Mouse (Mus musculus): ENCODE results near the gene Cfap77. TPM values are rescaled to one million over a fixed set of nuclear protein-coding genes. Genes with fewer than 3 reads are reported as not detected.
A peak's percentile ranks its signal among the peaks of the same experiment; 100 is the strongest.
"Not testable (repeated sequence)": the region's sequence is repeated elsewhere in the genome, so short reads cannot be mapped to it uniquely, and the experiment has no call there.

Gene Cfap77
- total RNA-seq (2022) = 1 to 10 TPM in 2 of 4 experiments, under 1 TPM in 2; 0.34 to 1.3 (median 0.78) TPM

DNA sequence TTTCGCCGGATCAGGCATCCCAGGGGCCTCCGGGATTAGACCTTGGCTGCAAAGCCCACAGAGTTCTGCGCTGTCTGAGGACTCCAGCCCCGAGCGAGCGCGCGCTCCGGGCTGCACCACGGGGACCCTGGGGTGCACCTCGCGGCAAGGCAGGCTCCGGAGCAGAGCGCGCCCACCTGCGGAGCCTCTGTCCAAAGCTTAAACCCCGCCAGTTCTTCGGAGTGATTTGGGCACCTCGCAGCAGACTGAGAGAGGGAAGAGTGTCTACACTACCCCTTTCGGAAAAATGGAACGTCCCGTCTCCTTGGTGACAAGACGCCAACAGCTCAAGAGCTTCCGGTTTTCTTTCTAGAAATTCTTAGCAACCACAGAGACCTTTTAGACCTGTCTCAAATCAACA is at the start of gene Cfap77:
TSS of gene Cfap77 (minus strand) at position 76 of the 400 bp plus-strand sequence.
- no peak for DNase-seq (ENCODE audit: low spot score in 2 of 2)

DNA sequence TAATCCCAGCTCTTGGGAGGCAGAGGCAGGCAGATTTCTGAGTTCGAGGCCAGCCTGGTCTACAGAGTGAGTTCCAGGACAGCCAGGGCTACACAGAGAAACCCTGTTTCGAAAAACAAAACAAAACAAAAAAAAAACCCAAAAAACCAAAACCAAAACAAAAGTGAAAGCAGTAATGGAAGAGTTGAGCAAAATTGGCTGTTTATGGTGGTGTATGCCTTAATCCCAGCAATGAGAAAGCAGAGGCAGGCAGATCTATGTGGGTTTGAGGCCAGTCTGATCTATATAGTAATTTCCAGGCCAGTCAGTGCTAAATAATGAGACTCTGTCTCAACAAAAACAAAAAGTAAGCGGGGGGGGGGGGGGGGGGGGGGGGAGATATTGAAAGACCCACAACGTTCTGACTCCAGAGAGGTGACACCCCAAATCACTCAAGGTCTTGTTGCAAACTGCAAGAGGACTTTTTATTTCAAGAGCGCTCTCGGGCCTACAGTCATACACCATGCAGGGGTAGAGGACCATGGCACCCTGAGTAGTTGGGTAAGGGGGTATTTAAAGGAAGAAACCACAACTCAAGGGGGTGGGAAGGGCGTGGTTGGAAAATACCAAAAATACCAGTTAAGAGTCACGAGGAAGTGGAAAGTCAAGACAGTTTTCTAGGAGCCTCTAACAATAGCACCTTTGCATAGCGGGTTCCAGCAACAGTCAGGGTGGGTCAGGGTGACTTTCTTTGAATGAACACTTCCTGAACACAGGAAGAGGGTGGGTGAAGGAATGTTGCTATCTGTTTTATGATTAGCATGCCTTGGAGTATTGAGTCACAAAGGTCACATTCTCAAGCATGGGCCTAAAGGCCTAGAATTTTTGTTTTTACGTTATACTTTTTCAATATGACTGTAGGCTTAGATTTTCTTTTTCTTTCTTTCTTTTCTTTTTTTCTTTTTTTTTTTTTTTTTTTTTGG is 47.8 kb upstream of the Cfap77 start:
- not testable (repeated sequence) for DNase-seq (ENCODE audit: low spot score in 2 of 2)

DNA sequence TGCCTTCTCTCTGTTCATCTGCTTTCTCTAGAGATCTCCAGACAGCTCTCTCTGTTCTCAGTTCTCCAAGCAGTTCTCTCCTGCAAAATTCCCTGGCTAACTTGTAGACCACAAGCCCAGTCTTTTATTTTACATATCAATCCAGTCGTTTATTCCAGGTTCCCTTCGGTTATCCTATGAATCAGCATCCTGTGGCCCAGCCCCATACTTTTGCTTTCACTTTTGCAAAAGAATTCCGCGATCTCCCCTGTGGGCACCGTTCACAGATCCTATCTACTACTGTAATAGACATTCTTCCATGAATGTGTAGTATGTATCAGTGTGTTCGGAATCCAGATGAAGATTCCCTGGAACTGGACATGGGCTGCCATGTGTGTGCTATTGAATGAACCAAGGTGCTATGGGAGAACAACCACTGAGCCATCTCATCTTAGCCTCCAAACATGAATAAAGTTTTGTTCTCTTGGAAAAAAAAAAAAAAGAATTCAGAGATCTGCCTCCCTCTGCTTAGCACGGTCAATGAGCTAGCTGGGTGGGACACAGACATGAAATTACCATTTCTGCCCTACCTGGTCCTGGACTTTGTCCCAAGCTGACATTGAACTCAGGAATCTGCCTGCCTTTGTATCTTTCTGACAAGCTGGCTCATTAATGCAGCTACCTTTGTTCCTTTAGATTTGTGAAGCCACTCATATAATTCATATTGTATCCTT is 46.1 kb upstream of the Cfap77 start:
- no peak for DNase-seq (ENCODE audit: low spot score in 2 of 2)

DNA sequence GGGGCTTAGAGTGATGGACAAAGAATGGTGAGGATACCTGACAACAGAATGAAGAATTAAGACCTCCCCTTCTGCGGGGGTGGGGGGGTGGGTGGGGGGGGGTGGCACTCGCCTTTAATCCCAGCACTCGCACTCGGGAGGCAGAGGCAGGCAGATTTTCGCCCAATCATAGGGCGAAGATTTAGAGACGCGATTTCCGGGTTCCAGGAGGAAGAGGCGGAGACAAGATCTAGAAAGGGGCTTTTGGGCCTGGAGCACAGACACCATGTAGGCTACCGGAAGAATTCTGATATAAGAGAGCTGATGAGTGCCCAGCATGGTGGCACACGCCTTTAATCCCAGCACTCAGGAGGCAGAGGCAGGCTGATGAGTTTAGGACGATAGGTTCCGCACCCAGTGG is 44.8 kb upstream of the Cfap77 start:
- no peak for DNase-seq (ENCODE audit: low spot score in 2 of 2)

DNA sequence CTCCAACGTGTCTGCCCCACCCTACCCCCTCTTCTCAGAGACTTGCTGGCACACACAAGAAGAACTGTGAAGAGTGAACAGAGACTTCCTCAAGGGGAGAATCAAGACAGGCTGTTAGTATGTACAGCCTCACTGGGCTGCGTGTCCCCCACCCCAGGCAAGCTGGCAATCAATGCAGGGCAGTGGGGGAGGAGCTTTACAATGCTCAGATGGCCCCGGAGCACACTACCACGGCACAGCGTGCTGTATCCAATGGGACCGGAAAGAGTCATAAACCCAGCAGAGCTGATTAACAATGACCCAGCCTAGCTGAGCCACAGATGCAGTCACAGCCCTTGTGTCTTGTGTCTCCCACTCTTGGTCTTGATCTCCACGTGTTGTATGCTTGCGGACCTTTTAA is 43.9 kb upstream of the Cfap77 start:
- no peak for DNase-seq (ENCODE audit: low spot score in 2 of 2)

DNA sequence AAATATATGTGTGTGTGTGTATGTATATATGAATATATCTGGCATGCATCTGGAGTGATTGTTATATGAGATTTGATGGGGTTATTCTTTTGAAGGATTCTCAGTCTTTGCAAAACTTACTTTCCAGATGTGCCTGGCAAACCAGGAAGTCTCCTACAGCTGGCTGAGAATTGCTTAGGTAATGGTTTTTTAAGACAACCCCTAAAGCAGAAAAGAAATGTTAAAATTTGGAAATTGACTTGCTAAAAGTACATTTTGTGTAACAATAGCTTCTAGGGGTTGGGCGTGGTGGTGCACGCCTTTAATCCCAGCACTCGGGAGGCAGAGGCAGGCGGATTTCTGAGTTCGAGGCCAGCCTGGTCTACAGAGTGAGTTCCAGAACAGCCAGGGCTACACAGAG is 43.1 kb upstream of the Cfap77 start:
- not testable (repeated sequence) for DNase-seq (ENCODE audit: low spot score in 2 of 2)

DNA sequence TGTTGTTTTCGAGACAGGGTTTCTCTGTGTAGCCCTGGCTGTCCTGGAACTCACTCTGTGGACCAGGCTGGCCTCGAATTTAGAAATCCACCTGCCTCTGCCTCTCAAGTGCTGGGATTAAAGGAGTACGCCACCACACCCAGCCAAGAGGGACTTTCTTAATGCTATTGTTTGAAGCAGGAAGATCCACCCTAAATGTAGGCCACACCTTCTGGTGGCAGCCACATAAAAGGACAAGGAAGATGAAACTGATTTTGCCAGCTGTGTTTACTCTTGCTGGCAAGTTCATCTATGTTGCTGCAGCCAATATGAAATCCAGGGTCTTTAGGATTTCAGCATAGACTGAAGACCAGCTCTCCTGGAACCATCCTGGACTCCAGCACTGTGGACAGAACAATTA is 42.6 kb upstream of the Cfap77 start:
- no peak for DNase-seq (ENCODE audit: low spot score in 2 of 2)

DNA sequence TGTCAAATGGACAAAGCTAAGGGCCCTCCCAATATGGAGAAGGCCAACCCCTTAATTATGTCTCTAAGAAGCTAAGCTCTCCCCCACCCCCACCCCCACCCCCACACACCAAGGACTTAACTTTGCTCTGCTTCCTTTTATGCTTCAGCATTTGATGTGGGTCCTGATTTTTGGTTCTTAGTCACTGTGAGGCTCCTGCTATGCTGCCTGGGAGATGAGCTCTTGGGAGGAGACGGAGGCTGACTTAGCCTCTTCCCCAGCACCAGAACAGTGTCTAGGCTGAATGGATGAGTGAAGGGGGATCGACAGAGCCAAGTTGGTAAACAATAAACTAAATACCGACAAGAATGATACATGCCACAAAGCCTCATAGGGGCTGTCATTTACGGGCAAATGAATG is 41.9 kb upstream of the Cfap77 start:
- no peak for DNase-seq (ENCODE audit: low spot score in 2 of 2)

DNA sequence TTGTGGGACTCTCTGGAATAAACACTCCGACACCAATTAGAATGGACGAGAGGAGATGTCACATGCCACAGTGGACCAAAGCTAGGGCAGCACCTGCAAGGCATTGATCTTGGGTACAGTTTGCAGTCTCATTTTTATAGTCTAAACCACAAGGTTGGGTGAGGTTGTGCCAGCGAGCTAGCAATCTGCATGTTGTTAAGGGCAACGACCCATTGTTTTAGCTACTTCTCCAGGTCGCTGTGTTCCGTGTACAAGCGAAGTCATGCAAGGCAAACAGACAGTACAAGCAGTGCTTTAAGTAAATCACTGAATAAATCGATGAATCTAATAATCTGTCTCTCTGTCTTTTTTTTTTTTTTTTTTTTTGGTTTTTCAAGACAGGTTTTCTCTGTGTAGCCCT is 40.8 kb upstream of the Cfap77 start:
- DNase-seq (ENCODE audit: low spot score in 2 of 2) = no peak

DNA sequence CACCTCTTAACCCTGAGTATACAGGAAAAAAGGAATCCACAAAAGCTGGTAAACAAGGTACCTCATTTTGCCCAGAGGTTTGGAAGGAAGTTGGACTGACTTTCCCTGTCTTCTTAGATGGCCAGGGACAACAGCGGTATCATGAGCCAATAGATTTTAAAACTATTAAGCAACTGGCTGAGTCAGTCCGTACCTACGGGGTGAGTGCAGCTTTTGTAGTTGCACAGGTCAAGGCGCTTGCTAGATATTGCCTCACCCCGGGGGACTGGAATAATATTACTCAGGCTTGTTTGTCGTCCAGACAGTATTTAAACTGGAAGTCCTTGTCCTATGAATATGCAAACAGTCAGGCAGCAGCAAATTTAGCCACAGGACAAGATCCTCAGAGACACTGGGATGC is 34.4 kb upstream of the Cfap77 start:
- DNase-seq (ENCODE audit: low spot score in 2 of 2) = not testable (repeated sequence)

DNA sequence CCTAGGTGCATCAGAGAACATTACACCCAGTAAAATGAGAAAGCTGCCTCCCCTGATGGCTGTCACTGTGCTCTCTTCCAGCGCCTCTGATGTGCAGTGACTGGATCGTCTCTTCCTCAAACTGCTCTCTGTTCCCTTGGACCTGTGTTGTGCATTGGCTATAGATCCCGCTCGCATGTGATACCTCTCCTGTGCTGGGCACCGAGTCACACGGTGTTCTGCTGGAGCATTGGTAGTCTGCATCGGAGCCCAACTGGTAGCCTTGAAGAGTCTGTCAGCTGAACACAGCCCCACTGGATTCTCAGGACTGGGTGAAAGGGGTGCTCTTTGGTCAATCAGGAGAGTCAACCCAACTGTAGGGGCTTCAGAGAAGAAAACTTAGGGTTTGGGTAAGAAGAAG is 31.2 kb upstream of the Cfap77 start:
- no peak for DNase-seq (ENCODE audit: low spot score in 2 of 2)

DNA sequence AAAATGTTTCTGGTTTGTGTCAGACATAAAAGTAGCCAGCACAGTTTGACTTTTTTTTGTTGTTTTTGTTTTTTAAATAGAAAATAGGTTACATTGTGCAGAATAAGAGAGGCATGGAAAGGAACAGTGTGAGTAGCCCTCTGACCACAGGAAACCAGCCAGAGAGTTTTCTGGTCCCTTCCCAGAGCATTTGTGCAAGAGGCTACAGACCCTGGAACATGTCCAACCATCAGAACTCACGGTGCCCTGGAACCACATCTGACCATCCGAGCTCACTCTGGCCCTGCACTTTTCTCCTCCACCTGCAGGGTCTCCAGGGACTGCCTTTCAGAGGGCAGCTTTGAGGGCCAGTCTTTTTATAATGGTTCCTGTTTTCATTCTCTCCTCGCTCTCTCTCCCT is 27.1 kb upstream of the Cfap77 start:
- DNase-seq (ENCODE audit: low spot score in 2 of 2) = no peak

DNA sequence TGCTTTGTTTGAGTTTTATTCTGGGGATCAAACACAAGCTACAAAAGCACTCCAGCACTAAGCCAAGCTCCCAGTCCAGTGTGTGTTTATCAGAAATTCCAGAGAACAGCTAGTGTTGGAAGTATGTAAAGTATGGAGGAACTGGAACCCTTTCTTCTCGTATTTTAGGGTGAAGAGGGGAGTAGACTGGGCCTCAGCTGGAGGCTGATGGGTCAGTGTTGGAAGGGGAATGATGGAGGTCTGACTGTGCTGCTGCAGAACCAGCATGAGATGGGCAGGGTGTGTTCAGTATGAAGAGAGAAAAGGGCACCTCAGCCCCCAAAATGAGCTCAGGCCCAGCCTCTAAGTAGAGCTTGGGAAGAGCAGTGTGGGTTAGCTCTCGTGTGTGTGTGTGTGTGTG is 21.4 kb upstream of the Cfap77 start:
- no peak for DNase-seq (ENCODE audit: low spot score in 2 of 2)

DNA sequence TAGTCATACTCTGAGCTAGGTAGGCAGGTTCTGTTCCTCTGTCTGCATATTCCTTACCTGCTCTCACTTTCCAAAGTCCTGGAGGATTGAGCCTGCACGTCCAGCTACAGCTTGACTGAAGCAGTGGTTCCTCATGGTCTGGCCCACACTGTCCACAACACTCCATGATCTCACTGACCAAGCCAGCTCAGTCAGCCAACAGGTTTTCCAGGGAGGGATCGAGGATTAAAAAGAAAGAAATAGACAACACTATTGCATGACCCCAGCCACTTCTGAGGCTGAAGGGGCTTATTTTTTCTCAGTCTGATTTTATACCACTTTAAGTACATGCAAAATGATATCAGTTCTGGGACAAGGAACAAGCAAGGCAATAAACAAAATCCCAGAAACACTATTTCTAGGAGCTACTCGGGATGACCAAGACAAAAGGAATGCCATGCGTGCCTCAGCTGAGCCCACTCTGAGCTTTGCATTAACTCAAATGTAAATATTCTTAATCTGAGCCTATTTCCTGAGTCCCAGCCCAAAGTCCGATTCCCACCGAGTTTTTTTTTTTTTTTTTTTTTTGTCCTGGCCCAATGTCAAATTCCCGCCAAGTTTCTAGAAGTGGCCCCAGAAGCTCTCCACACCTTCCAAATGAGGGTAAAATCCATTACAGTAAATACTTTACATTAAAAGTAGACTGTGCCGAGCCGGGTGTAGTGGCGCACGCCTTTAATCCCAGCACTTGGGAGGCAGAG is 20.6 kb upstream of the Cfap77 start:
- DNase-seq (ENCODE audit: low spot score in 2 of 2) = no peak

DNA sequence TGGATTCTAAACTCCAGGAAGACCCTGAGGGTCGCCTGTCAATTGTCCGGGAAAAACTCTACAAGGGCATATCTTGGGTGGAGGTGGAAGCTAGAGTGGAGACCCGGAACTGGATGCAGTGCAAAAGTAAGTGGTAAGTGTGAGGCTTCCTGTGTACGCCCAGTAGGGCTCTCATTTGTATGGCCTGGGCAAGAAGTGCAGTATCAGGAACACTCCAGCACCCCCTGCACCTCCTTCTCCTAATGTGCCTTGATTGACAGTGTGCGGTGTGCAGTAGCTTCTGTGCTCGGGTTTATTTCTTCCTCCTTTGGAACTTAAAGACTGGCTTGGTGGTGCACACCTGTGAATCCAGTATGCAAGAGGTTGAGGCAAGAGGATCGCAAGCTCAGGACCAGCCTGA is 19.8 kb upstream of the Cfap77 start:
- DNase-seq (ENCODE audit: low spot score in 2 of 2) = no peak

DNA sequence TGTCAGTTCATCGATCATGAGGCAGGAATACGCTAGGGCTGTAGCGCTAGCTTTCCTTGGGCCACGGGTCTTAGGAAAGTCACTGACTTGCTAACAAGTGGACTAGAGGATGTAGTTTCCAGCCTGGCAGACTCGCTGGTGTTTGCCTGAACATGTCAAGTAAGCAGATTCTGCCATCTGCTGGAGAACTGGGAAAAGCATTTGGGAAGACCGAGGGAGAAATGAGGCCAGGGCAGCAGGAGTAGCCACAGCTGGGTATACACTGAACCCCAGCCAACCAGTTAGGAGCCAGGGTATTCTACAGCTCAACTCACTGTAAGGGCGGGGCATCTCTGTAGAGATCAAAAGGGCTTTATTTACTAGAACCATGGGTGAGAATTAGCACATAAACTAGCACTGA is 11.5 kb upstream of the Cfap77 start:
- no peak for DNase-seq (ENCODE audit: low spot score in 2 of 2)

DNA sequence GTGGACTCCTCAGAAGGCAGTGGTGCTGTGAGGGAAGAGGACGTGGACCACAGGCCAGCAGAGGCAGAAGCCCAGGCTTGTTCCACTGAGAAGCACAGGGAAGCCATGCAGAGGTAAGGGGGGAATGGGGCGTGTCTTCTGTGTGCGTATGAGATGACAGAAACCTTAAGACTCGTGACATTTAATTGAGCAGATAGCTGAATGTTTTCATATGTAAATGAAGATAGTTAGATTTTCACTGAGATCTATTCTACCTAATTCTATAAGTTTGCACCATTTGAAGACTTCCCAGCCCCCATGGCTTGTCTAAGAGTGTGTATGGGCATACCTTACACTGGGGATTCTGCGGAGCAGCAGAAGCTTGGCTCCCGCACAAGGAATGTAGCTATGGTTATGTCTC is 10.9 kb upstream of the Cfap77 start:
- no peak for DNase-seq (ENCODE audit: low spot score in 2 of 2)

DNA sequence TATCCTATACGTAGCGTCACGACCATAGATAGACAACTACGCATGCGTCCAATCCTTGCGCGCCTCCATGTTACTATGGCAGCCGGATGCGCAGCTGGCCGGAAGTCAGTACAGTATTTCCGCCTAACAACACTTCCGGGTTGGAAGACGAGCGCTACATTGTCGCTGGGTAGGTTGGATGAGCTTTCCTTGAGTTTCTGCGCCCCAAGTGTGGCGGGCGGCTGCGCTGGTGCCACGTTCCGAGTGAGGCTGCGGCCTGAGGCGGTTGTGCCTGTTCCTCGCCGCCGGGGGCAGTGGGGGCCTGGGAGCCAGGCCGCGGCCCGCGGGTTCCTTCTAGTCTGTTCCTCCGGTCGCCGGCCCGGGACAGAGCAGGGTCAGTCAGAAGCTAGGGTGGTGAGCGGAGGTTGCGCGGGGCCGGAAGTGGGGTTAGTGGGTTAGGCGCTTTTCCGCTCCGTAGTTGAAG is 5.3 kb upstream of the Cfap77 start, which contains the start of gene Ttf1:
TSS of gene Ttf1 (plus strand) at position 128 of the 463 bp plus-strand sequence.
- peak; percentile 91 to 93 for DNase-seq (ENCODE audit: low spot score in 2 of 2)

DNA sequence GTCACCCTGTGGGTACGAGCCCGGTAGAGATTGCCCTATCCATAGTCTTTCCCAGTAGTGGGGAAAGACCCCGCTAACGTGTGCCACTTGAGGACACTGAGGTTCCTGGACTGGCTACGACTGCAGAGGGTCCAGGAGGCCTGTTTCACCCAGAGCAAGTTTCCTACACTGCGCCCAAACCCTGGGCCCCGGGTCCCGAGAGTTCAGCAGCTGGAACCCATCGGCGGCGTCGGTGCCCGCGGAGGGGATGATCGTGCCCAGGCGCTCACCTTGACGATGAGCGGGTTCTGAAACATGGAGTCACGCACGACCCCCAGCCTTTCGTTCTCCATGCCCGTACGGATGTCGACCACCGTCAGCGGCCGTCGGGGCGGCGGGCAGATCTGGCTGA is 326 bp downstream of the Cfap77 start:
- no peak for DNase-seq (ENCODE audit: low spot score in 2 of 2)

DNA sequence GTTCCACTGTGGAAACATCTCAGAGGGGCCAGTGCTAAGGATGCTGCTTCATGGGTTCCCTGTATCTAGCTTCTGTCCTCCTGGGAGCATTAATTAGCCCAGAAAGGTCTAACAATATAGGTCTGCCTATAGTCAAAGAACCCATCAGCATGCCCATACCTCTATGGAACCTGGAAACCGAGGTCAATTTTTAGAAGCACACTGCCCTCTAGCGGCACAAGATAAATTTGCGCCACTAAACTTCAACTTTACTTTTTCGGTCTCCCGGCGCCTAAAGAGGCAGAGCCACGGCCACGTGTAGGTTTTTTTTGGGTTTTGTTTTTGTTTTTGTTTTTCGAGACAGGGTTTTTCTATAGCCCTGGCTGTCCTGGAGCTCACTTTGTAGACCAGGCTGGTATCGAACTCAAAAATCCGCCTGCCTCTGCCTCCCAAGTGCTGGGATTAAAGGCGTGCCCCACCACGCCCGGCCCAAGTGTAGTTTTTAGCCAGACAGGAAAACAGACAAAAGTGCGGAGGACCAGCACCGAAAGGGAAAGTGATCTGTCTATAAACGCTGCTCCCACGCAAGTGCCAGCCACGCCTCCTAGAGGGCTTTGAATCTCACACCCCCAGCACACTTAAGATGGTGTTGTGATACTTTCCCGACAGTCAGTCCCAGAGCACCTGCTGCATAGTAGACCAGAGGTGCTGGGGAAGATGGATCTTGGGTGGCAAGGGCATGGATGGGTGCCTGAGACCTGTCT is 893 bp downstream of the Cfap77 start:
- DNase-seq (ENCODE audit: low spot score in 2 of 2) = peak in 1 of 2 experiments; percentile 65

DNA sequence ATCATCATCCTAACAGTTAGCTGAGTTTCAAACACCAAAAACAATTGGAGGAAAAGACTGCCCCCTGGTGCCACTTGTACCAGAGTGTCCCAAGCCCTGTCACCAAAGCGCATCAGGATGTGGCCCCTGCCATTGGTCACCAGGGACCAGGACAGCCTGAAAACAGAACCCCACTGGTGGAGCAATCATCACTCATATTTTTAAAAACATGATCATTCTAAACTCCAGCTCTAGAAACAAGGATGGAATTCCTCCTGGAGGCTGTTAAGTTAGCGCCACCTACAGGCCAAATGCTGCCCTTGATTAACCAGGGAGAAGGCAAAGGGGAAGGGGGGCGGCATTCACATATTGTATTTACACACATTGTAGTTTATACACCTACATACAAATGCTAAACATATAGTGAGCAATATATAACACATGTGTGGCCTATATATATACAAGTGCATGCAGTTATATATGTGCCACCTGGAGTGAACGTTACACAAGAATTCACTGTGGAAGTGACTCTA is 1.9 kb downstream of the Cfap77 start:
- DNase-seq (ENCODE audit: low spot score in 2 of 2) = peak in 1 of 2 experiments; percentile 43

Measured in layer of hippocampus, adult 8-10 months (tissue).